Mouse (Mus musculus) CH12.LX (cell line): ENCODE results near the gene Mpp4.

Experiments used
- CTCF ChIP-seq, 2 experiments: IDR thresholded peaks in 1 of 2; conservative IDR thresholded peaks in 1 of 2; 2 replicates each; pipeline ENCODE4 v1.5.1; 2011 to 2012; ENCODE audit warnings: low read depth in 2 of 2, low read length in 2 of 2, improper control_type of control experiment in 1 of 2, inconsistent platforms in 1 of 2, mild to moderate bottlenecking in 1 of 2, moderate library complexity in 1 of 2
- MAX ChIP-seq: IDR thresholded peaks from 2 replicates; pipeline ENCODE4 v1.6.1; 2011; ENCODE audit warnings: low read length, improper control_type of control experiment
- POLR2AphosphoS2 ChIP-seq: IDR thresholded peaks from 2 replicates; pipeline ENCODE4 v1.6.1; 2011; ENCODE audit warnings: low read depth, low read length, improper control_type of control experiment
- ZNF384 ChIP-seq: IDR thresholded peaks from 2 replicates; pipeline ENCODE4 v1.6.1; 2012; ENCODE audit warnings: low read depth, low read length, improper control_type of control experiment, inconsistent platforms

DNA sequence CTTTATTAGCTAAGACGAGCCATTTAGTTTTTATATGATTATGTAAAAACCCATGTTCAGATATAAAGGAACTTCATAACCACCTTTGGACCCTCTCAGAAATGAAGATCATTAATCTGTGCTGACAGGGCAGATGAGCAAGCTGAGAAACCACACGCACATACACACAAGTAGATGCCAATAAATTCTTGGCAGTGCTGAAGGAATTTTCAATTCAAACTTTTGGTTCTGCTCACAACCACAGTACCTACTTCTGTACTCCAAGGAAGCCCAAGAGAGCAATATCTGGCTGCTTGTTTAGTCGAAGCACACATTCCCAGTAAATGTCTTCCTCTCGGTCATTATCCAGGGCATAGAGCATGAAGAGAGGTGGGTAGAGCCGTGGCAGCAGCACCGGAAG is 6.4 kb upstream of the Mpp4 start:
- TF ChIP-seq CTCF (conservative IDR thresholded peaks at IDR 0.05 in 1 of 2, IDR thresholded peaks at IDR 0.05 in 1 of 2; ENCODE audit: low read depth in 2 of 2, low read length in 2 of 2), result no peak
- no peak for TF ChIP-seq POLR2AphosphoS2
- no peak for TF ChIP-seq ZNF384
- no peak for TF ChIP-seq MAX
